Comparison of ENCODE assay signal across 32 mouse cellular contexts in the genomic region with DNA sequence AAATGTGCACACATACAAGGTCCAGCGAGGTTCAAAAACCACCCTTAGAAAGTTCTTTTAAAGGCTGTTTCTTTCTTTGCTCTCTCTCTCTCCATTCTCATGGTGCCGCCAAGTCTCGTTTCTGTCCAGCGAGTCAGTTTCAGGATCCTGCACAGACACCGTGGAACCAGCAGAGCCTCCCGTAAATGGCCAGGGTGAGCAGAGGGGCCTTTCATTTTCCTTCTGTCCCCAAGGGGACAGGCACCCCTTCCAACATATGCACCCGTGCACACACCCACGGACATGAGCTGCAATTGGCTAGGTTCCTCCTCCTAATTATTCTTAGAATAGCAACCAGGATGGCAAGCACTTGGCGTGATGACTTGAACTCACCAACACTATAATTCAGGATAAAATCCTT. TPM values are rescaled to one million over a fixed set of nuclear protein-coding genes. Genes with fewer than 3 reads are reported as not detected.
DNase-seq lines count a peak whose midpoint lies in the region; ATAC-seq and TF ChIP-seq lines count a peak whose summit lies in the region.
"Had no signal": no experiment of that assay in that cellular context is flagged by ENCODE, and none has a peak within 500 bp of the region (broad histone marks: within the 10 kb centered on the region; RNA-seq: fewer than 3 reads in every experiment).

No protein-coding gene starts in this region.

- peaks cover 39% of the 10 kb centered on the region for H3K4me1 ChIP-seq in bone marrow macrophage, adult 2 months (ENCODE audit: control insufficient read depth, insufficient read depth, low read length)
- H3K4me1 ChIP-seq in limb, embryonic 12.5 days (replicated peaks), result peaks cover 20% of the 10 kb centered on the region
- H3K4me1 ChIP-seq: intestine, embryonic 15.5 days had no signal

- H3K27me3 ChIP-seq in limb, embryonic 12.5 days, result peaks cover 5% of the 10 kb centered on the region
- H3K27me3 ChIP-seq: heart, embryonic 15.5 days; hindbrain, embryonic 13.5 days; intestine, embryonic 15.5 days had no signal

- H3K9ac ChIP-seq in limb, embryonic 12.5 days (replicated peaks), result no peak overlapping the region
- H3K9ac ChIP-seq: forebrain, postnatal 0 days; heart, embryonic 15.5 days; hindbrain, embryonic 13.5 days; intestine, embryonic 15.5 days had no signal

- no peak for TF ChIP-seq POLR2A in bone marrow macrophage, adult 2 months (IDR thresholded peaks at IDR 0.05; ENCODE audit: borderline replicate concordance, low read depth, low read length)

- no peak for TF ChIP-seq CTCF in bone marrow macrophage, adult 2 months (IDR thresholded peaks at IDR 0.05; ENCODE audit: low read depth, low read length)

- no peak for ATAC-seq in limb, embryonic 12.5 days (ENCODE audit: insufficient number of reproducible peaks, insufficient read depth, low FRiP score, low TSS enrichment, low read depth)
- ATAC-seq: CD4-positive, CD25-positive, alpha-beta regulatory T cell, adult 4 months; forebrain, embryonic 14.5 days; forebrain, postnatal 0 days; hindbrain, embryonic 16.5 days; intestine, embryonic 15.5 days had no signal

- H3K36me3 ChIP-seq in limb, embryonic 12.5 days, result no peaks in the 10 kb centered on the region
- peaks cover 52% of the 10 kb centered on the region for H3K36me3 ChIP-seq in macrophage (ENCODE audit: inconsistent target)
- H3K36me3 ChIP-seq: hindbrain, embryonic 10.5 days; hindbrain, embryonic 13.5 days; intestine, embryonic 15.5 days had no signal

- no peaks in the 10 kb centered on the region for H3K9me3 ChIP-seq in limb, embryonic 12.5 days
- H3K9me3 ChIP-seq: heart, embryonic 15.5 days; hindbrain, embryonic 10.5 days; hindbrain, embryonic 13.5 days; intestine, embryonic 15.5 days had no signal

- peak overlapping the region; percentile 99 for H3K27ac ChIP-seq in bone marrow macrophage, adult 2 months (ENCODE audit: insufficient read depth, low read depth, low read length)
- H3K27ac ChIP-seq in limb, embryonic 12.5 days, result no peak overlapping the region
- H3K27ac ChIP-seq in macrophage, result peak overlapping the region; percentile 96
- H3K27ac ChIP-seq: gastrocnemius, adult 2 months; heart, embryonic 15.5 days; hindbrain, embryonic 10.5 days; hindbrain, embryonic 13.5 days; intestine, embryonic 15.5 days had no signal

- H3K79me2 ChIP-seq in macrophage (ENCODE audit: inconsistent target), result peaks cover 46% of the 10 kb centered on the region

- H3K4me2 ChIP-seq in limb, embryonic 12.5 days, result peak overlapping the region; percentile 39
- H3K4me2 ChIP-seq: heart, embryonic 11.5 days; heart, embryonic 15.5 days; hindbrain, embryonic 13.5 days; intestine, embryonic 15.5 days had no signal

- DNase-seq in brain, adult 2 months (ENCODE audit: low read depth, low spot score), result peak; percentile 39
- DNase-seq in adrenal gland, postnatal 25 days, result no peak
- DNase-seq in thymus, postnatal 14 days, result no peak
- DNase-seq: adrenal gland, adult 2 months; adrenal gland, postnatal 14 days; cerebellum, adult 11 months; cerebellum, adult 8-10 months; cerebellum, postnatal 14 days; forebrain, postnatal 0 days; gastrocnemius, adult 2 months; gastrocnemius, postnatal 14 days; heart, postnatal 10 days; heart, postnatal 36 days had no signal

- 45% methylated on average over 9 of the region's 9 CpGs for WGBS in limb, embryonic 12.5 days
- WGBS in macrophage (ENCODE audit: missing documents), result 90% methylated on average over 9 of the region's 9 CpGs

- no peak overlapping the region for H3K4me3 ChIP-seq in bone marrow macrophage, adult 2 months (ENCODE audit: insufficient read depth, low read length)
- no peak overlapping the region for H3K4me3 ChIP-seq in limb, embryonic 12.5 days (replicated peaks)
- H3K4me3 ChIP-seq in macrophage (ENCODE audit: inconsistent target), result no peak overlapping the region
- H3K4me3 ChIP-seq: gastrocnemius, adult 2 months; heart, embryonic 15.5 days; hindbrain, embryonic 10.5 days; hindbrain, embryonic 13.5 days; intestine, embryonic 15.5 days had no signal

RNA-seq across cellular contexts. Expression of a gene that starts 6.7 kb away (rescaled TPM):
- polyA plus RNA-seq in bone marrow macrophage, adult 2 months (2012; ENCODE audit: insufficient read depth, insufficient read length, missing spikeins), result not detected in 2 replicates
- 1.1 and 1.2 TPM in 2 replicates for polyA plus RNA-seq in limb, embryonic 12.5 days (2016; fragmentation: Nextera tagmentation; extraction: Ambion mirVana)
- not detected for total RNA-seq in macrophage (2018; cell fraction: chromatin; rRNA removed)
- total RNA-seq in macrophage (2018; cell fraction: cytosol; rRNA removed), result not detected
- total RNA-seq in macrophage (2018; cell fraction: nucleus; rRNA removed), result not detected
- polyA plus RNA-seq in macrophage (2018), result not detected in 3 replicates
- not detected in 2 replicates for total RNA-seq in adrenal gland, postnatal 25 days (2021)
- total RNA-seq: adrenal gland, adult 2 months; adrenal gland, postnatal 14 days; forebrain, postnatal 0 days; gastrocnemius, adult 2 months; gastrocnemius, postnatal 14 days; granulocyte monocyte progenitor cell, adult 5-6 weeks; MEL had no signal
- polyA plus RNA-seq: CD4-positive, CD25-positive, alpha-beta regulatory T cell, adult 4 months; embryonic facial prominence, embryonic 11.5 days; embryonic facial prominence, embryonic 14.5 days; forebrain, embryonic 11.5 days; forebrain, embryonic 14.5 days; forebrain, postnatal 0 days had no signal

RNA-seq across cellular contexts. Expression of a gene that starts 10.6 kb away (rescaled TPM):
- polyA plus RNA-seq in bone marrow macrophage, adult 2 months (2012; ENCODE audit: insufficient read depth, insufficient read length, missing spikeins), result not detected in 2 replicates
- not detected in 2 replicates for polyA plus RNA-seq in limb, embryonic 12.5 days (2016; fragmentation: Nextera tagmentation; extraction: Ambion mirVana)
- not detected for total RNA-seq in macrophage (2018; cell fraction: chromatin; rRNA removed)
- not detected for total RNA-seq in macrophage (2018; cell fraction: cytosol; rRNA removed)
- total RNA-seq in macrophage (2018; cell fraction: nucleus; rRNA removed), result not detected
- not detected in 3 replicates for polyA plus RNA-seq in macrophage (2018)
- not detected in 2 replicates for total RNA-seq in adrenal gland, postnatal 25 days (2021)
- total RNA-seq: adrenal gland, adult 2 months; adrenal gland, postnatal 14 days; forebrain, postnatal 0 days; gastrocnemius, adult 2 months; gastrocnemius, postnatal 14 days; granulocyte monocyte progenitor cell, adult 5-6 weeks; heart, adult 8-10 months; heart, postnatal 10 days; heart, postnatal 36 days; MEL had no signal
- polyA plus RNA-seq: adrenal gland, adult 2 months; C2C12; CD4-positive, CD25-positive, alpha-beta regulatory T cell, adult 4 months; embryonic facial prominence, embryonic 11.5 days; embryonic facial prominence, embryonic 14.5 days; forebrain, embryonic 11.5 days; forebrain, embryonic 14.5 days; forebrain, postnatal 0 days; frontal cortex, adult 2 months; heart, embryonic 11.5 days; heart, embryonic 15.5 days; hindbrain, embryonic 10.5 days; hindbrain, embryonic 13.5 days; hindbrain, embryonic 16.5 days; intestine, embryonic 15.5 days had no signal

RNA-seq across cellular contexts. Expression of a gene that starts 13.3 kb away (rescaled TPM):
- polyA plus RNA-seq in bone marrow macrophage, adult 2 months (2012; ENCODE audit: insufficient read depth, insufficient read length, missing spikeins), result 79.3 and 80.4 TPM in 2 replicates
- 11.2 and 11.6 TPM in 2 replicates for polyA plus RNA-seq in limb, embryonic 12.5 days (2016; fragmentation: Nextera tagmentation; extraction: Ambion mirVana)
- 100 to 1,000 TPM in 1 of 26 experiments, 10 to 100 TPM in 25; 17.5 to 100 (median 40.7) TPM for total RNA-seq in macrophage (2018; cell fraction: chromatin; rRNA removed)
- 100 to 1,000 TPM in 13 of 26 experiments, 10 to 100 TPM in 13; 82.1 to 224 (median 125) TPM for total RNA-seq in macrophage (2018; cell fraction: cytosol; rRNA removed)
- total RNA-seq in macrophage (2018; cell fraction: nucleus; rRNA removed), result 100 to 1,000 TPM in 13 of 26 experiments, 10 to 100 TPM in 13; 44.6 to 157 (median 101) TPM
- 119 to 143 TPM (median 138 TPM) in 3 replicates for polyA plus RNA-seq in macrophage (2018)
- total RNA-seq in adrenal gland, postnatal 25 days (2021), result 77.9 and 78.9 TPM in 2 replicates

RNA-seq across cellular contexts. Expression of a gene that starts 54.8 kb away (rescaled TPM):
- polyA plus RNA-seq in bone marrow macrophage, adult 2 months (2012; ENCODE audit: insufficient read depth, insufficient read length, missing spikeins), result 0.31 TPM in 1 of 2 replicates, not detected in the other
- polyA plus RNA-seq in limb, embryonic 12.5 days (2016; fragmentation: Nextera tagmentation; extraction: Ambion mirVana), result 13.7 and 16.3 TPM in 2 replicates
- not detected for total RNA-seq in macrophage (2018; cell fraction: chromatin; rRNA removed)
- total RNA-seq in macrophage (2018; cell fraction: cytosol; rRNA removed), result not detected
- under 1 TPM in 1 of 26 experiments, not detected in 25; 0.30 TPM for total RNA-seq in macrophage (2018; cell fraction: nucleus; rRNA removed)
- polyA plus RNA-seq in macrophage (2018), result not detected in 3 replicates
- total RNA-seq in adrenal gland, postnatal 25 days (2021), result 10.4 and 12.6 TPM in 2 replicates
- total RNA-seq: granulocyte monocyte progenitor cell, adult 5-6 weeks had no signal
